Mouse (Mus musculus): ENCODE data around the gene Gramd1a.

Gramd1a gene

GRCm38 (mm10) chr7:31094774-31095501 is 60.8 kb downstream of the Gramd1a start:
- DNase-seq = no peak

GRCm38 (mm10) chr7:31089721-31090120 is 66.0 kb downstream of the Gramd1a start:
- DNase-seq = no peak

GRCm38 (mm10) chr7:31088206-31088605 is 67.5 kb downstream of the Gramd1a start:
- no peak for DNase-seq

- DNase-seq = no peak
Measured at GRCm38 (mm10) chr7:31087262-31087661, 68.4 kb downstream of the Gramd1a start.

- DNase-seq = no peak
Measured at GRCm38 (mm10) chr7:31086175-31086755, 69.4 kb downstream of the Gramd1a start.

GRCm38 (mm10) chr7:31085171-31085570 is 70.5 kb downstream of the Gramd1a start:
- DNase-seq = no peak

GRCm38 (mm10) chr7:31084140-31084539 is 71.6 kb downstream of the Gramd1a start:
- DNase-seq = no peak

- peak; percentile 76 for DNase-seq
Measured at GRCm38 (mm10) chr7:31082831-31083588, 72.7 kb downstream of the Gramd1a start.

- DNase-seq = no peak
Measured at GRCm38 (mm10) chr7:31082106-31082505, 73.6 kb downstream of the Gramd1a start.

GRCm38 (mm10) chr7:31081106-31081505 is 74.6 kb downstream of the Gramd1a start:
- peak; percentile 58 for DNase-seq

GRCm38 (mm10) chr7:31080611-31081010 is 75.1 kb downstream of the Gramd1a start:
- DNase-seq = no peak
